Mouse (Mus musculus): Measurements from ENCODE around the gene Igbp1. TPM values are rescaled to one million over a fixed set of nuclear protein-coding genes. Genes with fewer than 3 reads are reported as not detected.

The Igbp1 gene
- total RNA-seq, 1 experiment = 83.4 TPM

- H3K4me1 ChIP-seq (ENCODE audit: control insufficient read depth in 2 of 2, insufficient read depth in 2 of 2, low read length in 2 of 2, poor library complexity in 1 of 2) = no peaks in the 10 kb centered on the region
- DNase-seq (ENCODE audit: low read depth, low spot score) = no peak
- no peak overlapping the region for H3K9ac ChIP-seq (ENCODE audit: insufficient read depth, low read depth, low read length, poor library complexity, severe bottlenecking)
- H3K36me3 ChIP-seq (ENCODE audit: control insufficient read depth, insufficient read depth, low read length, poor library complexity, severe bottlenecking) = no peaks in the 10 kb centered on the region; the same call in 1 of the 2 replicates
- no peak overlapping the region for H3K4me3 ChIP-seq (ENCODE audit: insufficient read depth in 1 of 2, low read depth in 1 of 2, low read length in 2 of 2, poor library complexity in 1 of 2, severe bottlenecking in 1 of 2)
- TF ChIP-seq MAFK (IDR thresholded peaks at IDR 0.05; ENCODE audit: insufficient read depth, low read depth, low read length) (no peak), HCFC1 (IDR thresholded peaks at IDR 0.05; ENCODE audit: borderline replicate concordance, insufficient read depth, low read length) (no peak), ZC3H11A (IDR thresholded peaks at IDR 0.05; ENCODE audit: borderline replicate concordance, low read depth, low read length) (no peak), ZNF384 (IDR thresholded peaks at IDR 0.05; ENCODE audit: low read depth, low read length) (no peak), CHD2 (IDR thresholded peaks at IDR 0.05; ENCODE audit: low read depth, low read length) (no peak)
- H3K27ac ChIP-seq (ENCODE audit: insufficient read depth, low read depth, low read length, poor library complexity, severe bottlenecking) = no peak overlapping the region
- no peaks in the 10 kb centered on the region for H3K9me3 ChIP-seq (ENCODE audit: control insufficient read depth, insufficient read depth, low read depth, low read length)
- in situ Hi-C loops (cut with MboI; ENCODE audit: low sequenced_read_pairs in 2 of 2, unreplicated experiment in 2 of 2) = no loop called here
Observed at GRCm38 (mm10) chrX:100508164-100508563, 14.1 kb downstream of the Igbp1 start.

GRCm38 (mm10) chrX:100509921-100510320 lies 15.8 kb downstream of the Igbp1 start:
- in situ Hi-C loops (cut with MboI; ENCODE audit: low sequenced_read_pairs in 2 of 2, unreplicated experiment in 2 of 2) = no loop called here
- no peak for DNase-seq (ENCODE audit: low read depth, low spot score)
- no peaks in the 10 kb centered on the region for H3K9me3 ChIP-seq (ENCODE audit: control insufficient read depth, insufficient read depth, low read depth, low read length)
- H3K27ac ChIP-seq (ENCODE audit: insufficient read depth, low read depth, low read length, poor library complexity, severe bottlenecking) = no peak overlapping the region
- no peaks in the 10 kb centered on the region for H3K4me1 ChIP-seq (ENCODE audit: control insufficient read depth in 2 of 2, insufficient read depth in 2 of 2, low read length in 2 of 2, poor library complexity in 1 of 2)
- no peak overlapping the region for H3K4me3 ChIP-seq (ENCODE audit: insufficient read depth in 1 of 2, low read depth in 1 of 2, low read length in 2 of 2, poor library complexity in 1 of 2, severe bottlenecking in 1 of 2)
- no peaks in the 10 kb centered on the region; the same call in 1 of the 2 replicates for H3K36me3 ChIP-seq (ENCODE audit: control insufficient read depth, insufficient read depth, low read length, poor library complexity, severe bottlenecking)
- TF ChIP-seq ZNF384 (IDR thresholded peaks at IDR 0.05; ENCODE audit: low read depth, low read length) (no peak), ZC3H11A (IDR thresholded peaks at IDR 0.05; ENCODE audit: borderline replicate concordance, low read depth, low read length) (no peak), MAFK (IDR thresholded peaks at IDR 0.05; ENCODE audit: insufficient read depth, low read depth, low read length) (no peak), CHD2 (IDR thresholded peaks at IDR 0.05; ENCODE audit: low read depth, low read length) (no peak), HCFC1 (IDR thresholded peaks at IDR 0.05; ENCODE audit: borderline replicate concordance, insufficient read depth, low read length) (no peak)
- H3K9ac ChIP-seq (ENCODE audit: insufficient read depth, low read depth, low read length, poor library complexity, severe bottlenecking) = no peak overlapping the region

DNA sequence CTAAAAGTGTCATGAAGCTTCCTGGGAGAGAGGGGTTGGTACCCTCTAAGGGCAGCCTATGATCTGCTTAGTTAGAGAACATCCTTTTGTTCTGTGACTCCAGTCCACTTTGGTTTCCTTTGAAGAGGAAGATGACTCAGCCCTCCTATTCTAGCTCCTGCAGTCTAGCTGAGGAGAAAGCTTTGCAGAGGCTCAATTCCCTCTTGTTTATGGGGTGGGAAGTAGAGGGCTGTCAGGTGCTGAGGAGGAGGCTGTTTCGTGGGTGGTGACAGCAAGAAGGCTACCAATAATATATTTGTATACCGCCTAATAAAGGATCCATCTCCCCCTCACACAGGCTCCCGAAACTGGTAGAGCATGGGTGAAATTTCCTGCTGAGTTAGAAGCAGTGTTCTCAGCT lies 22.6 kb downstream of the Igbp1 start:
- in situ Hi-C loops (cut with MboI; ENCODE audit: low sequenced_read_pairs in 2 of 2, unreplicated experiment in 2 of 2) = no loop called here
- Histone ChIP-seq H3K27ac (ENCODE audit: insufficient read depth, low read depth, low read length, poor library complexity, severe bottlenecking) (no peak overlapping the region), H3K36me3 (ENCODE audit: control insufficient read depth, insufficient read depth, low read length, poor library complexity, severe bottlenecking) (peaks cover 5% of the 10 kb centered on the region; the same call in 1 of the 2 replicates), H3K4me1 (ENCODE audit: control insufficient read depth in 2 of 2, insufficient read depth in 2 of 2, low read length in 2 of 2, poor library complexity in 1 of 2) (no peaks in the 10 kb centered on the region; a peak in 1 of 4 replicates), H3K9me3 (ENCODE audit: control insufficient read depth, insufficient read depth, low read depth, low read length) (no peaks in the 10 kb centered on the region), H3K4me3 (ENCODE audit: insufficient read depth in 1 of 2, low read depth in 1 of 2, low read length in 2 of 2, poor library complexity in 1 of 2, severe bottlenecking in 1 of 2) (no peak overlapping the region), H3K9ac (ENCODE audit: insufficient read depth, low read depth, low read length, poor library complexity, severe bottlenecking) (no peak overlapping the region)
- DNase-seq (ENCODE audit: low read depth, low spot score) = no peak
- TF ChIP-seq ZC3H11A (IDR thresholded peaks at IDR 0.05; ENCODE audit: borderline replicate concordance, low read depth, low read length) = no peak
- TF ChIP-seq CHD2 (IDR thresholded peaks at IDR 0.05; ENCODE audit: low read depth, low read length) = no peak
- no peak for TF ChIP-seq ZNF384 (IDR thresholded peaks at IDR 0.05; ENCODE audit: low read depth, low read length)
- no peak for TF ChIP-seq MAFK (IDR thresholded peaks at IDR 0.05; ENCODE audit: insufficient read depth, low read depth, low read length)
- no peak for TF ChIP-seq HCFC1 (IDR thresholded peaks at IDR 0.05; ENCODE audit: borderline replicate concordance, insufficient read depth, low read length)

DNA sequence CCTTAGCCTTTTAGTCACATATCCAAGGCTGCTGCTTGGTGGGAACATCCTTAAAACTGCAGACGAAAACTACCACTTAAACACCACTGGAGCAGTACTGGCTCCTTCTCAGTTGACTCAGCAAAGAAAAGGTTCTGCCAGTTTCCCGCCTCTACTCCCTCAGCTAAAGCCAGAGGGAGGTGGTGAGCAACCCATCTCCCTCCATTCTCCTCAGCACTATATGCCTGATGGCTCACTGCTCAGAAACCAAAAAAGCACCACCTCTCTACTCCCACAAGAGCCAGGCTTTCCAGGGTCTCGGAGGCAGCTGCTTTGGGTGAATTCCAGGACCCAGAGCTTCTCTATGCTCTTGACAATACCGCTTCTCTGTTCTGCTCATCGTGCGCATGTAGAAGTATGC lies 23.5 kb downstream of the Igbp1 start:
- in situ Hi-C loops (cut with MboI; ENCODE audit: low sequenced_read_pairs in 2 of 2, unreplicated experiment in 2 of 2) = no loop called here
- Histone ChIP-seq H3K4me3 (ENCODE audit: insufficient read depth in 1 of 2, low read depth in 1 of 2, low read length in 2 of 2, poor library complexity in 1 of 2, severe bottlenecking in 1 of 2) (no peak overlapping the region), H3K36me3 (ENCODE audit: control insufficient read depth, insufficient read depth, low read length, poor library complexity, severe bottlenecking) (peaks cover 5% of the 10 kb centered on the region; the same call in 1 of the 2 replicates), H3K27ac (ENCODE audit: insufficient read depth, low read depth, low read length, poor library complexity, severe bottlenecking) (no peak overlapping the region), H3K9me3 (ENCODE audit: control insufficient read depth, insufficient read depth, low read depth, low read length) (no peaks in the 10 kb centered on the region), H3K9ac (ENCODE audit: insufficient read depth, low read depth, low read length, poor library complexity, severe bottlenecking) (no peak overlapping the region), H3K4me1 (ENCODE audit: control insufficient read depth in 2 of 2, insufficient read depth in 2 of 2, low read length in 2 of 2, poor library complexity in 1 of 2) (no peaks in the 10 kb centered on the region; a peak in 1 of 4 replicates)
- DNase-seq (ENCODE audit: low read depth, low spot score) = no peak
- TF ChIP-seq HCFC1 (IDR thresholded peaks at IDR 0.05; ENCODE audit: borderline replicate concordance, insufficient read depth, low read length) = no peak
- no peak for TF ChIP-seq CHD2 (IDR thresholded peaks at IDR 0.05; ENCODE audit: low read depth, low read length)

- Histone ChIP-seq H3K9ac (ENCODE audit: insufficient read depth, low read depth, low read length, poor library complexity, severe bottlenecking) (no peak overlapping the region), H3K36me3 (ENCODE audit: control insufficient read depth, insufficient read depth, low read length, poor library complexity, severe bottlenecking) (peaks cover 5% of the 10 kb centered on the region; the same call in 1 of the 2 replicates), H3K27ac (ENCODE audit: insufficient read depth, low read depth, low read length, poor library complexity, severe bottlenecking) (no peak overlapping the region), H3K4me1 (ENCODE audit: control insufficient read depth in 2 of 2, insufficient read depth in 2 of 2, low read length in 2 of 2, poor library complexity in 1 of 2) (no peaks in the 10 kb centered on the region; a peak in 1 of 4 replicates), H3K4me3 (ENCODE audit: insufficient read depth in 1 of 2, low read depth in 1 of 2, low read length in 2 of 2, poor library complexity in 1 of 2, severe bottlenecking in 1 of 2) (no peak overlapping the region), H3K9me3 (ENCODE audit: control insufficient read depth, insufficient read depth, low read depth, low read length) (no peaks in the 10 kb centered on the region)
- in situ Hi-C loops (cut with MboI; ENCODE audit: low sequenced_read_pairs in 2 of 2, unreplicated experiment in 2 of 2) = no loop called here
- TF ChIP-seq CHD2 (IDR thresholded peaks at IDR 0.05; ENCODE audit: low read depth, low read length) (no peak), MAFK (IDR thresholded peaks at IDR 0.05; ENCODE audit: insufficient read depth, low read depth, low read length) (no peak), HCFC1 (IDR thresholded peaks at IDR 0.05; ENCODE audit: borderline replicate concordance, insufficient read depth, low read length) (no peak), ZNF384 (IDR thresholded peaks at IDR 0.05; ENCODE audit: low read depth, low read length) (no peak), ZC3H11A (IDR thresholded peaks at IDR 0.05; ENCODE audit: borderline replicate concordance, low read depth, low read length) (no peak)
- DNase-seq (ENCODE audit: low read depth, low spot score) = no peak
Observed at GRCm38 (mm10) chrX:100518532-100518931, 24.4 kb downstream of the Igbp1 start.

Measured in ES-E14 (cell line).